Mouse (Mus musculus) G1E-ER4 (cell line): ENCODE measurements around the gene Col18a1. TPM values are rescaled to one million over a fixed set of nuclear protein-coding genes. Genes with fewer than 3 reads are reported as not detected.

Experiments used
- GATA1 ChIP-seq: IDR thresholded peaks from one replicate; pipeline ENCODE4 v1.8.0; 2012; ENCODE audit warnings: low read length, inconsistent platforms
- polyA plus RNA-seq: library from polyadenylated mRNA; stranded (reverse); fragments of >175 nt; gene quantifications from 2 replicates; pipeline ENCODE4 v1.2.3, GENCODE M21; 2012

Gene Col18a1
- polyA plus RNA-seq, 1 experiment = 252 TPM

GRCm38 (mm10) chr10:77068469-77068868, 97.9 kb downstream of the Col18a1 start:
- no peak for TF ChIP-seq GATA1

- TF ChIP-seq GATA1 = no peak
Observed at GRCm38 (mm10) chr10:77064659-77065058, 101.7 kb downstream of the Col18a1 start.

- TF ChIP-seq GATA1 = no peak
Observed at GRCm38 (mm10) chr10:77064239-77064638, 102.1 kb downstream of the Col18a1 start.

- TF ChIP-seq GATA1 = no peak
Observed at GRCm38 (mm10) chr10:77062393-77063010, 103.8 kb downstream of the Col18a1 start.

GRCm38 (mm10) chr10:77061426-77061825, 104.9 kb downstream of the Col18a1 start:
- no peak for TF ChIP-seq GATA1

GRCm38 (mm10) chr10:77056768-77057167, 109.6 kb downstream of the Col18a1 start:
- TF ChIP-seq GATA1 = no peak

GRCm38 (mm10) chr10:77048606-77049005, 117.7 kb downstream of the Col18a1 start:
- no peak for TF ChIP-seq GATA1

GRCm38 (mm10) chr10:77048196-77048595, 118.2 kb downstream of the Col18a1 start:
- TF ChIP-seq GATA1 = no peak

GRCm38 (mm10) chr10:77038579-77039174, 127.7 kb downstream of the Col18a1 start:
- TF ChIP-seq GATA1 = no peak

GRCm38 (mm10) chr10:77035487-77035886, 130.9 kb downstream of the Col18a1 start:
- TF ChIP-seq GATA1 = no peak

- no peak for TF ChIP-seq GATA1
Observed at GRCm38 (mm10) chr10:77033323-77034025, 132.9 kb downstream of the Col18a1 start.

- TF ChIP-seq GATA1 = no peak
Observed at GRCm38 (mm10) chr10:77032591-77033322, 133.6 kb downstream of the Col18a1 start.

- TF ChIP-seq GATA1 = no peak
Observed at GRCm38 (mm10) chr10:77031768-77032375, 134.5 kb downstream of the Col18a1 start, which contains the start of gene Slc19a1. Gene Slc19a1 (plus strand): TSS chr10:77032241.

GRCm38 (mm10) chr10:77030666-77031065, 135.7 kb downstream of the Col18a1 start:
- TF ChIP-seq GATA1 = no peak

- no peak for TF ChIP-seq GATA1
Observed at GRCm38 (mm10) chr10:77029761-77030160, 136.6 kb downstream of the Col18a1 start.

- TF ChIP-seq GATA1 = no peak
Observed at GRCm38 (mm10) chr10:77028782-77029296, 137.5 kb downstream of the Col18a1 start.
